Mouse (Mus musculus) lung, adult 18-20 months (tissue): Measurements from ENCODE around the gene Litaf.

Experiments
- DNase-seq, 2 experiments: peaks; one replicate each; pipeline ENCODE4 v3.0.0; 2022; ENCODE audit warnings: mixed read lengths in 2 of 2

The Litaf gene

GRCm38 (mm10) chr16:11066029-11066832, at the start of gene Litaf:
Gene Litaf, minus strand, starts transcription at chr16:11066157.
- peak; percentile 98 to 99 for DNase-seq

GRCm38 (mm10) chr16:11109198-11109740, 43.3 kb upstream of the Litaf start:
- no peak for DNase-seq

- no peak for DNase-seq
Observed at GRCm38 (mm10) chr16:11104905-11105304, 38.9 kb upstream of the Litaf start.

- DNase-seq, result no peak
Observed at GRCm38 (mm10) chr16:11097301-11097700, 31.3 kb upstream of the Litaf start.

GRCm38 (mm10) chr16:11093717-11094386, 27.9 kb upstream of the Litaf start:
- DNase-seq, result no peak

- no peak for DNase-seq
Observed at GRCm38 (mm10) chr16:11092523-11092922, 26.6 kb upstream of the Litaf start.

GRCm38 (mm10) chr16:11092061-11092460, 26.1 kb upstream of the Litaf start:
- DNase-seq, result no peak

GRCm38 (mm10) chr16:11090836-11091570, 25.0 kb upstream of the Litaf start:
- DNase-seq, result no peak

GRCm38 (mm10) chr16:11086856-11087588, 21.1 kb upstream of the Litaf start:
- DNase-seq, result no peak

GRCm38 (mm10) chr16:11086299-11086698, 20.3 kb upstream of the Litaf start:
- no peak for DNase-seq

GRCm38 (mm10) chr16:11084181-11084580, 18.2 kb upstream of the Litaf start:
- no peak for DNase-seq

GRCm38 (mm10) chr16:11078216-11078869, 12.4 kb upstream of the Litaf start:
- DNase-seq, result no peak

- DNase-seq, result no peak
Observed at GRCm38 (mm10) chr16:11077601-11078201, 11.7 kb upstream of the Litaf start.

- no peak for DNase-seq
Observed at GRCm38 (mm10) chr16:11073060-11073459, 7.1 kb upstream of the Litaf start.

GRCm38 (mm10) chr16:11072454-11072853, 6.5 kb upstream of the Litaf start:
- no peak for DNase-seq

GRCm38 (mm10) chr16:11071887-11072286, 5.9 kb upstream of the Litaf start:
- no peak for DNase-seq

- no peak for DNase-seq
Observed at GRCm38 (mm10) chr16:11071176-11071575, 5.2 kb upstream of the Litaf start.

- peak; percentile 48 to 56 for DNase-seq
Observed at GRCm38 (mm10) chr16:11069710-11070420, 3.9 kb upstream of the Litaf start.

- no peak for DNase-seq
Observed at GRCm38 (mm10) chr16:11069271-11069670, 3.3 kb upstream of the Litaf start.

- no peak for DNase-seq
Observed at GRCm38 (mm10) chr16:11068666-11069065, 2.7 kb upstream of the Litaf start.

GRCm38 (mm10) chr16:11066833-11067191, 855 bp upstream of the Litaf start:
- peak; percentile 46 to 59 for DNase-seq
